Mouse (Mus musculus): ENCODE measurements around the gene Smok3b.

The Smok3b gene

GRCm38 (mm10) chr5:138020961-138021479 lies at the start of gene Smok3b, which contains the start of gene Smok3a:
TSS of gene Smok3b (plus strand) at chr5:138021429.
TSS of gene Smok3a (plus strand) at chr5:138021261.
- 93% methylated on average over 3 of the region's 7 CpGs for WGBS

GRCm38 (mm10) chr5:137973161-137973560 lies 48.1 kb upstream of the Smok3b start:
- WGBS, result 74% methylated on average over 2 of the region's 2 CpGs

- 40% methylated on average over 3 of the region's 3 CpGs for WGBS
Observed at GRCm38 (mm10) chr5:137973738-137974137, 47.5 kb upstream of the Smok3b start.

GRCm38 (mm10) chr5:137974724-137975123 lies 46.5 kb upstream of the Smok3b start:
- WGBS, result 59% methylated on average over 3 of the region's 3 CpGs

- 48% methylated on average over 1 of the region's 1 CpGs for WGBS
Observed at GRCm38 (mm10) chr5:137975434-137975833, 45.8 kb upstream of the Smok3b start.

GRCm38 (mm10) chr5:137977291-137977690 lies 43.9 kb upstream of the Smok3b start:
- 47% methylated on average over 1 of the region's 1 CpGs for whole genome bisulfite sequencing

- 70% methylated on average over 2 of the region's 2 CpGs for WGBS
Observed at GRCm38 (mm10) chr5:137979081-137979480, 42.1 kb upstream of the Smok3b start.

- 60% methylated on average over 4 of the region's 4 CpGs for WGBS
Observed at GRCm38 (mm10) chr5:137981300-137981699, 39.9 kb upstream of the Smok3b start, which contains the start of gene Azgp1. TSS of gene Azgp1 (plus strand) at chr5:137981520.

- WGBS, result 83% methylated on average over 1 of the region's 1 CpGs
Observed at GRCm38 (mm10) chr5:137986351-137986750, 34.9 kb upstream of the Smok3b start.

GRCm38 (mm10) chr5:138009437-138009836 lies 11.8 kb upstream of the Smok3b start:
- 90% methylated on average over 5 of the region's 5 CpGs for WGBS

- 93% methylated on average over 5 of the region's 5 CpGs for WGBS
Observed at GRCm38 (mm10) chr5:138012382-138012781, 8.8 kb upstream of the Smok3b start.

GRCm38 (mm10) chr5:138016530-138016929 lies 4.7 kb upstream of the Smok3b start:
- WGBS, result 97% methylated on average over 2 of the region's 2 CpGs

- 93% methylated on average over 4 of the region's 4 CpGs for WGBS
Observed at GRCm38 (mm10) chr5:138019577-138019976, 1.7 kb upstream of the Smok3b start.

GRCm38 (mm10) chr5:138052894-138053293 lies 31.7 kb downstream of the Smok3b start, which contains the start of gene Smok3c:
TSS of gene Smok3c (plus strand) at chr5:138053194.
- no CpG with 5 or more reads among the region's 5 CpGs for WGBS

GRCm38 (mm10) chr5:138073803-138074202 lies 52.6 kb downstream of the Smok3b start:
- WGBS, result 89% methylated on average over 4 of the region's 4 CpGs

GRCm38 (mm10) chr5:138075684-138076083 lies 54.5 kb downstream of the Smok3b start:
- 75% methylated on average over 3 of the region's 3 CpGs for WGBS

- 60% methylated on average over 2 of the region's 2 CpGs for WGBS
Observed at GRCm38 (mm10) chr5:138076148-138076547, 54.9 kb downstream of the Smok3b start.

- 91% methylated on average over 5 of the region's 5 CpGs for WGBS
Observed at GRCm38 (mm10) chr5:138080456-138080855, 59.2 kb downstream of the Smok3b start.

- 90% methylated on average over 9 of the region's 9 CpGs for WGBS
Observed at GRCm38 (mm10) chr5:138081446-138081845, 60.2 kb downstream of the Smok3b start.

GRCm38 (mm10) chr5:138083318-138083900 lies 62.2 kb downstream of the Smok3b start:
- 66% methylated on average over 2 of the region's 2 CpGs for WGBS

GRCm38 (mm10) chr5:138083936-138084335 lies 62.7 kb downstream of the Smok3b start:
- WGBS, result 91% methylated on average over 2 of the region's 2 CpGs

GRCm38 (mm10) chr5:138084507-138084906 lies 63.3 kb downstream of the Smok3b start:
- 60% methylated on average over 2 of the region's 2 CpGs for WGBS

- under 1% methylated on average over 27 of the region's 27 CpGs for WGBS
Observed at GRCm38 (mm10) chr5:138084996-138085395, 63.8 kb downstream of the Smok3b start, which contains the start of gene Zkscan1. TSS of gene Zkscan1 (plus strand) at chr5:138085084.
